In genomic region chr10:62664963-62665590, GRCm38 (mm10) we compare ENCODE assay signal across 8 mouse cellular contexts. TPM values are rescaled to one million over a fixed set of nuclear protein-coding genes. Genes with fewer than 3 reads are reported as not detected.
DNase-seq lines count a peak whose midpoint lies in the region; ATAC-seq and TF ChIP-seq lines count a peak whose summit lies in the region.

No protein-coding gene starts in this region.

- no peak for TF ChIP-seq CTCF in spleen, adult 2 months (IDR thresholded peaks at IDR 0.05; ENCODE audit: extremely low read depth, insufficient read depth, insufficient read length, insufficient replicate concordance)
- TF ChIP-seq CTCF in lung, adult 2 months (IDR thresholded peaks at IDR 0.05; ENCODE audit: insufficient read depth, low read length): no peak

- H3K4me1 ChIP-seq in spleen, adult 2 months (ENCODE audit: control insufficient read depth, insufficient read depth, insufficient read length): peaks cover 7% of the 10 kb centered on the region; the same call in 1 of the 2 replicates
- no peaks in the 10 kb centered on the region; the same call in 1 of the 2 replicates for H3K4me1 ChIP-seq in lung, adult 2 months (ENCODE audit: control insufficient read depth, insufficient read depth, low read length)
- H3K4me1 ChIP-seq in forebrain, embryonic 13.5 days: no peaks in the 10 kb centered on the region

- H3K27ac ChIP-seq in spleen, adult 2 months (ENCODE audit: insufficient read depth, low read length): peak overlapping the region; percentile 24; the same call in 1 of the 2 replicates
- no peak overlapping the region for H3K27ac ChIP-seq in forebrain, embryonic 13.5 days

- H3K4me2 ChIP-seq in forebrain, embryonic 13.5 days: no peak overlapping the region

- no peaks in the 10 kb centered on the region for H3K9me3 ChIP-seq in forebrain, embryonic 13.5 days (replicated peaks)

- TF ChIP-seq POLR2A in spleen, adult 2 months (IDR thresholded peaks at IDR 0.05; ENCODE audit: low read depth, low read length): no peak
- peak; percentile 40; the same call in 1 of the 2 replicates for TF ChIP-seq POLR2A in lung, adult 2 months (IDR thresholded peaks at IDR 0.05; ENCODE audit: borderline replicate concordance, extremely low read depth, low read depth, low read length)

- peak overlapping the region; percentile 59 for H3K4me3 ChIP-seq in spleen, adult 2 months (ENCODE audit: extremely low read depth, insufficient read depth, insufficient read length)
- peak overlapping the region; percentile 63 for H3K4me3 ChIP-seq in lung, adult 2 months (replicated peaks; ENCODE audit: extremely low read depth, low read depth, low read length)
- no peak overlapping the region for H3K4me3 ChIP-seq in forebrain, embryonic 13.5 days

- no peaks in the 10 kb centered on the region for H3K27me3 ChIP-seq in spleen, adult 2 months (ENCODE audit: control insufficient read depth, insufficient read depth, low read length)
- H3K27me3 ChIP-seq in forebrain, embryonic 13.5 days: no peaks in the 10 kb centered on the region

- H3K9ac ChIP-seq in forebrain, embryonic 13.5 days: no peak overlapping the region

- intact Hi-C loops in gastrocnemius, postnatal 36 days (cut with DNase I): no loop called here

- 5% methylated on average over 27 of the region's 27 CpGs for WGBS in spleen, adult 2 months
- WGBS in lung, adult 2 months: 33% methylated on average over 27 of the region's 27 CpGs
- 74% methylated on average over 27 of the region's 27 CpGs for WGBS in forebrain, embryonic 13.5 days

- no peaks in the 10 kb centered on the region for H3K36me3 ChIP-seq in spleen, adult 2 months (ENCODE audit: control insufficient read depth, insufficient read depth, low read length)
- no peaks in the 10 kb centered on the region for H3K36me3 ChIP-seq in forebrain, embryonic 13.5 days (ENCODE audit: poor library complexity, severe bottlenecking)

- no peak for ATAC-seq in forebrain, embryonic 13.5 days

- DNase-seq in spleen, adult 2 months (ENCODE audit: low read depth in 1 of 2, low spot score in 2 of 2): peak in 1 of 2 experiments; percentile 51
- no peak for DNase-seq in spleen, adult 12 weeks (ENCODE audit: low spot score)
- peak; percentile 47 to 60 for DNase-seq in gastrocnemius, postnatal 36 days
- DNase-seq in kidney, adult 11 months: peak; percentile 43
- DNase-seq in lung, adult 2 months: peak; percentile 41
- peak; percentile 70 for DNase-seq in testis, postnatal 10 days (ENCODE audit: low spot score)
- DNase-seq in frontal cortex, postnatal 36 days (ENCODE audit: low spot score in 2 of 2): no peak

RNA-seq across cellular contexts. Expression of gene Ddx50, which starts 14.1 kb away (rescaled TPM):
- polyA plus RNA-seq in spleen, adult 2 months (2012; rRNA removed): 6.1 and 6.4 TPM in 2 replicates
- 10 to 100 TPM; 40.0 to 43.3 TPM for total RNA-seq in gastrocnemius, postnatal 36 days (2021)
- 8.9 and 14.1 TPM in 2 replicates for polyA plus RNA-seq in lung, adult 2 months (2012; rRNA removed)
- polyA plus RNA-seq in forebrain, embryonic 13.5 days (2015; fragmentation: Nextera tagmentation; extraction: Ambion mirVana): 107 and 116 TPM in 2 replicates

Comparison
In these comparisons a context has a peak if more than half of its experiments do, and no peak if none do; other contexts are left out.
1. DNase-seq: peak in gastrocnemius, postnatal 36 days (2 of 2), kidney, adult 11 months (single experiment), lung, adult 2 months (single experiment) and testis, postnatal 10 days (single experiment); none in spleen, adult 12 weeks (single experiment) and frontal cortex, postnatal 36 days (0 of 2).